Mouse (Mus musculus) olfactory bulb, adult 2 months (tissue): Measurements from ENCODE around the gene Gclm. TPM values are rescaled to one million over a fixed set of nuclear protein-coding genes. Genes with fewer than 3 reads are reported as not detected.

Experiments
- H3K27ac ChIP-seq: fragments of 200-500 bp; 2 replicates; pipeline ENCODE4 v1.5.1; 2012; ENCODE audit warnings: low read depth, low read length; ENCODE audit not compliant: insufficient read depth
- H3K4me1 ChIP-seq: fragments of 200-500 bp; 2 replicates; pipeline ENCODE4 v1.6.1; 2012; ENCODE audit warnings: low read length; ENCODE audit not compliant: control insufficient read depth, insufficient read depth
- H3K4me3 ChIP-seq: fragments of 200-500 bp; 2 replicates; pipeline ENCODE4 v1.5.1; 2012; ENCODE audit warnings: mild to moderate bottlenecking, low read depth, low read length, moderate library complexity; ENCODE audit not compliant: insufficient read depth
- CTCF ChIP-seq: fragments of 200-500 bp; IDR thresholded peaks from 2 replicates; pipeline ENCODE4 v1.5.1; 2012; ENCODE audit warnings: low read depth, mild to moderate bottlenecking, low read length, moderate library complexity; ENCODE audit not compliant: insufficient read depth
- POLR2A ChIP-seq: fragments of 200-500 bp; IDR thresholded peaks from 2 replicates; pipeline ENCODE4 v1.6.1; 2012; ENCODE audit warnings: mild to moderate bottlenecking, low read depth, low read length, moderate library complexity; ENCODE audit not compliant: insufficient read depth
- WGBS: fragments of 180-500 bp; shearing (Covaris S2); methylation state at CpG from one replicate; pipeline ENCODE4 v1.1.7; 2018; 5-methylcytosine and 5-hydroxymethylcytosine counted together
- polyA plus RNA-seq: library from polyadenylated mRNA; stranded (reverse); fragments of >200 nt; gene quantifications from 2 replicates; pipeline ENCODE4 v1.2.4, GENCODE M21; 2012; ENCODE audit warnings: low replicate concordance; ENCODE audit not compliant: missing spikeins, insufficient read depth, insufficient read length

Gene Gclm
- polyA plus RNA-seq, 1 experiment: not detected

DNA sequence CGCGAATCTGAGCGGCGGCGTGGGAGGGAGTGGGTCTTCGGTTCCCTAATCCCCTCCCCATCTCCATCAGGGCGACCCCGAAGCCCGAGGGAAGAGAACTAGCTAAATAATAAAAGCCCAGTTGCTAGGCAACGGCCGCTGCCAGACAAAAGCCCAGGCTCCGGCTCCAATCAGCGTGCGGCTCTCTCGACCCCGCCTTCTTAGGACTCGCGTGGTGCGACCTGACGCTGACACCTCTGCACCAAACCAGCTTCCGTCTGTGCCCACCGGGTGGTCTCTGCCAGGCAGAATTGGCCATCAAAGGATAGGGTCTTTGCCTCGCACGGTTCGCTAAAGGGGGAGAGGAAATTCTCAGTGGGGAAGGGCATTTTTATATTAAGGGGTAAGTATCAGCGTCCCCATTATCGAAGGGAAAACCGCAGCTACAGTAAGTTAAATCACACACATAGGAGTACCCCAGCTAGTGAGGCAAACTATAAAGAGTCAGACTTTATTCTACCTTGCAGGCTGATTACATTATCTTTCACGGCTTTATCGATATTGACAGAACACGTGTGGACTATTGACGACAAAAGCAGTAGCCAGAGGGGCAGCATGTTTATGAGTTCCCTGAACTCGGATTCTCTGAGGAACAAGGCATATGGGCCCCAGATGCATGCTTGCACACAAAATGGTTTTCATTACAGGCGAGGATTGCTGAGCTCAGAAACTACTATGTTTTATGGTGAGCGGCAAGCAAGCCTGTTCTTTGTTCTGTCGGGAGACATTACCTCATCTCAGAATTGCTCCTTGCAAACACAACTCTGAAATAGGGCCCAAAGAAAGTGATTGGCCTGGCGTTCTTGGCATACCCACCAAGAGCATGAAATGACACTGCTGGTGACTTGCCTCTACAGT, 48.8 kb downstream of the Gclm start, which contains the start of gene Bcar3:
Gene Bcar3, plus strand, starts transcription at position 183 of the 897 bp plus-strand sequence.
- peak within 1 kb of the TSS; percentile 99 for H3K27ac ChIP-seq
- WGBS: 2% methylated on average over 37 of the region's 37 CpGs
- TF ChIP-seq CTCF (0 out of 2 replicates have a peak, but pooled peaks have one; percentile 9), POLR2A (peak; percentile 15)

DNA sequence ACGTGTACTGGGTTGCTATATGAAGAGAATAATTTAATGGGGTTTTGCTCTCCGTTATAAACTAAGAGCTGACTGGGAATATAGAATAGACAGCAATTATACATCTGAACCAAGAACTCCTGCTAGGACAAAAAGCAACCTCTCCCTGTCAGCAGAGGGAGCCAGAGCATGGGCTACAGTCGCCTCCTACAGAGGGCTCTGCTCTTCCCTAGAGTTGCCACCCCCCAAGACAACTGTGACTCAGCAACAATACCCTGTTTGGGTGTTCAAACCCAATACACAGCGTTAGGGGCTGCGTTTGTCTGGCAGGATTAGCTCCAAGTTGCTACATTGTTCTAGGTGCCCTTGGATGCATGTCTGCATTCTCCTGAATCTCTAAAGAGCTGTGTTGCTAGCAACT, 50.2 kb downstream of the Gclm start:
- Histone ChIP-seq H3K27ac (no peak overlapping the region), H3K4me1 (peaks cover 6% of the 10 kb centered on the region), H3K4me3 (no peak overlapping the region)
- 12% methylated on average over 5 of the region's 5 CpGs for WGBS
- TF ChIP-seq CTCF (0 out of 2 replicates have a peak, but pooled peaks have one; percentile 42), POLR2A (no peak)

More for the DNA sequence above, 48.8 kb downstream of the Gclm start, which contains the start of gene Bcar3:
- H3K4me1 ChIP-seq: peaks cover 6% of the 10 kb centered on the region
- H3K4me3 ChIP-seq: peak within 1 kb of the TSS; percentile 97

DNA sequence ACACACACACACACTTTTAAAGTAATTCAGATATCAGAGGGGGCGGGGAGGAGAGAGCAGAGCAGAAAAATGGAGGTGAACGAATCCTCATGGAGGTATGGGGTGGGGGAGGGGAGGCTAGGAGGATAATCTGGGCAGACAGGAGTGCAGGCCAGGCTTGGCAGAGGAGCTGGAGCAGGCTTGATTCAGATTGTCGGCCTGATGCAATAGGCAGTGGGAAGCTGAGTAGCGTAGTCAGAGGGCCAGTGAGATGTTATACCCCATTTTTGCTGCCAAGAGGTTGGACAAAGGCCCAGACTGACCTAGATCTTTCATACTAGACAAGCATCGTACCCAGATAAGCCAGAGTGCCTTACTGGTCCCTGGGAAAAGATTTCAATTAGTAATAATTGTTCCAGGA, 51.6 kb downstream of the Gclm start:
- WGBS: 49% methylated on average over 5 of the region's 5 CpGs
- TF ChIP-seq POLR2A: no peak
- TF ChIP-seq CTCF: no peak
- H3K4me3 ChIP-seq: no peak overlapping the region
- no peak overlapping the region for H3K27ac ChIP-seq
- H3K4me1 ChIP-seq: peaks cover 14% of the 10 kb centered on the region

DNA sequence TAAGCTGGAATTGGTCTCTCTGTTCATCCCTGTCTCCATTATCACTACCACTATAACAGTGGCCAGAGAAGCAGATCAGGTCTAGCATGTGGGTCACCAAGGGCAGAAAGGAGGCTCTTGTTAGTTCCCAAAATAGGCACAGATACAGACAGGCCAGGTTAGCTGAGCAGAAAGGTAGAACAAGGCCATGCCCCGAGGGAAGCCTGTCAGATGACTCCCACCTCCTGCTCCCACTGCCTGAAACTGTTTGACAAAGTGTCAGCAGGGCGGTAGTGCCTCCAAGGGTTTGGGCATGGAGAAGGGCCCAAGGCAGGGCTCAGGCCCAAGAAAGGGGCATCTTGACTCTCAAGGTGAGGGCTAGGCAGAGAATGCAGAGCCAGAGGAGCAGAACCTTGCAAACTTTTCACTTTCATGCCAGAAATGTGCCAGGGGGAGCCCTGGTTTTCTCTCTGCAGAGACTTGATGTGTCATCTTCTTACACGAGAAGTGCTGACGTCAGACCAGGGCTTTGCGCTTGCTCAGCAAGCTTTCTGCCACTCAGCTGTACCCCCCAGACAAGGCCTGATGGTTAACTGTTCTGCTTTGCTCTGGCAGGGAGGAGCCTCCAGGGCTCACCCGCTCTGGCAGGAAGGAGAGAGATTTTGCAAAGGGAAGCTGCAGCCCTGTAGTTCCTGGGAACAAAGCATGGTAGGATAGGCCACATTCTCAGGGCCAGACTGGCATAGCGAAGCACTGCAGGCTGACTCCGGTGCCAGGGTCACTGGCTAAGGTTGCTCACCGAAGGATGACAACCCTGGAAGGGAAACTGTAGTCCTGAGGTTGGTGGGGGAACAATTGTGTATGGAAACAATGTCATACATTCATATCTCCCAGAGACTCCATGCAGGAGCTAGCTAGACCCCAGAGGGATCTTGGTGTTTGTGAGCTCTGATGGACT, 55.9 kb downstream of the Gclm start:
- Histone ChIP-seq H3K4me3 (no peak overlapping the region), H3K27ac (peak overlapping the region; percentile 52; the same call in 1 of the 2 replicates), H3K4me1 (peaks cover 11% of the 10 kb centered on the region)
- WGBS: 64% methylated on average over 9 of the region's 9 CpGs
- TF ChIP-seq POLR2A (no peak), CTCF (no peak)

DNA sequence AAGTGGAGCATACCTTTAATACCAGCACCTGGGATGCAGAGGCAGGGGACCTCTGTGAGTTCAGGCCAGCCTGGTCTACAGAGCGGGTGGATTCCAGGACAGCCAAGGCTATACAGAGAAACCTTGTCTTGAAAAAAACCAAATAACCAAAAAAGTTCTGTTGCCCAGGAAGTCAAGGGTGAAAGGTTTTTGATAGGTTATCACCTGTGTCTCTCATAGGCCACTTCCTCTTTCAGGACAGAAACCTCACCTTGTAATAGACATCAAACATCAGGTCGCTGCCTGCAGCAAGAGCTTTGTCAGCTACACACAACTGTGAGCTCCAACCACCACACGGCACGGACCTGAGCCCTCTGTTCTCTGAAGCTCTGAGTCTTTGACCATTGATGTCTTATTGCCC, 59.2 kb downstream of the Gclm start:
- WGBS: 94% methylated on average over 4 of the region's 4 CpGs
- no peak overlapping the region for H3K27ac ChIP-seq
- peaks cover 7% of the 10 kb centered on the region for H3K4me1 ChIP-seq
- TF ChIP-seq POLR2A (no peak), CTCF (no peak)
- H3K4me3 ChIP-seq: no peak overlapping the region

DNA sequence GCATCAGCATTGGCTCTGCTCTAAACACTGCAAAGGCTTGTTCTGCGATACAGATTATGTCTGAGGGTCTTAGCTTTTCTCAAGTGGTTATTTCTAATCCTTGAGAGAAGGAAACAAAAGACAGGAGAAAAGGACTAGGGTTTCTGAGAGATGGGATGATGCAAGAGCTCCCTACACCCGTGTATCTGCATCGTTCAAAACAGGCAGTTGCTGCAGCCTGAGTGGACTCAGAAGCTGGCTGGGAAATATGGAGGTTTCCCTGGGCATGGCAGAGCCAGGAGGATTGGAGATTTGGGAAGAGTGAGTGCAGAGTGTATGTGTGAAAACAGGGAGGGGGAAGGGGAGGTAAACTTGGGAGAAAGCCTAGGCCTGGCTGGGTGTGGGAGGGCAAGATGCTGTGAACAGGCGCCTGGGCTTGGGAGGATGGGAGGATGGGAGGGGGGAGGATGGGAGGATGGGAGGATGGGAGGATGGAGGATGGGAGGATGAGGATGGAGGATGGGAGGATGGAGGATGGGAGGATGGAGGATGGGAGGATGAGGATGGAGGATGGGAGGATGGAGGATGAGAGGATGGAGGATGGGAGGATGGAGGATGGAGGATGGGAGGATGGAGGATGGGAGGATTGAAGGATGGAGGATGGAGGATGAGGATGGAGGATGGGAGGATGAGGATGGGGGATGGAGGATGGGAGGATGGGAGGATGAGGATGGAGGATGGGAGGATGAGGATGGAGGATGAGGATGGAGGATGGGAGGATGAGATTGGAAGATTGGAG, 62.7 kb downstream of the Gclm start:
- no peak for TF ChIP-seq CTCF
- no peak for TF ChIP-seq POLR2A
- H3K4me1 ChIP-seq: no peaks in the 10 kb centered on the region
- WGBS: 52% methylated on average over 4 of the region's 4 CpGs
- H3K27ac ChIP-seq: no peak overlapping the region
- H3K4me3 ChIP-seq: no peak overlapping the region

DNA sequence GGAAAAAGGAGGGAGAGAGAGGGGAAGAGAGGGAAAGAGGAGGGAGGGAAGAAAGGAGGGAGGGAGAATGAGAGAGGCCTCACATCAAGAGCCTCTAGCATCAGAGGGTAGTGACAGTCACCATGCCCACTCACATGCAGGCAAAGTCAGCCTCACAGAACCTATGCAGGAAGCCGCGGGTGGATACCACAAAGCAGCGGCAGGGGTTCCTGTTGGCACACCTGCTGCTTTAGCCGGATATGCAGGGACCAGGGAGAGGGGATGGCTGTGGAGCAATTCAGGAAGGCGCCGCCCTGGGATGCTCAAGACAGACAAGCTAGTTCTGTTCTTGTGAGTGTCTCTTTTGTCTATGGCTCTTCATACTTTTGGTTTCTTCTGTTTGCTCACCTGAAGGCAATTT, 63.6 kb downstream of the Gclm start:
- no peak overlapping the region for H3K27ac ChIP-seq
- TF ChIP-seq CTCF (no peak), POLR2A (no peak)
- H3K4me3 ChIP-seq: no peak overlapping the region
- H3K4me1 ChIP-seq: peaks cover 2% of the 10 kb centered on the region; the same call in 1 of the 2 replicates
- 58% methylated on average over 6 of the region's 6 CpGs for WGBS

DNA sequence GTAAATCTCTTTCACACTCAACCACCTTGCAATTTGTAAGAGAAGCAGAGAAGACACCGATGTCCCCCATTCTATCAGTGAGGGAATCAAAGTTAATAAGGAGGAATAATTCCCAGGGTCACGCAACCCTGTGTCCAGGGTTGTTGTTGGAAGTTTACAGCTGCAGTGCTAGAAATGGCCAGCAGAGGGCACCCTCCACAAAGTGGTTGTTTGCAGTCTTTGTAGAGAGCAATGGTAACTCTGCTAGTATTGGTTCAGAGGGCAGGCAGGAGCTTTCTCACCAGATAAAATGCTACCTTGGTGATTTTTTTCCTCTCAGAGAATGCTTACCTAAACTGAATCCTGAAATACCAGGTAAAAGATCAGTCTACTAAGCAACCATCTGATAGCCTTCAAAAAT, 66.7 kb downstream of the Gclm start:
- 22% methylated on average over 2 of the region's 2 CpGs for WGBS
- no peak overlapping the region for H3K27ac ChIP-seq
- H3K4me3 ChIP-seq: no peak overlapping the region
- TF ChIP-seq POLR2A: no peak
- TF ChIP-seq CTCF: peak; percentile 25; the same call in 1 of the 2 replicates
- peaks cover 9% of the 10 kb centered on the region for H3K4me1 ChIP-seq
